Mouse (Mus musculus) heart, embryonic 11.5 days (tissue): Measurements from ENCODE around the gene Tars2. TPM values are rescaled to one million over a fixed set of nuclear protein-coding genes. Genes with fewer than 3 reads are reported as not detected.

Experiments
- ATAC-seq: fragments of 200-750 bp; cut with Nextera tagmentation; replicated peaks from 2 replicates; pipeline ENCODE4 v1.8.0; 2017; ENCODE audit warnings: moderate library complexity; ENCODE audit not compliant: insufficient number of reproducible peaks, low FRiP score, low TSS enrichment
- H3K27ac ChIP-seq: fragments of 300-500 bp; sonication (generic); 2 replicates; pipeline ENCODE4 v1.5.1; 2014; ENCODE audit warnings: mild to moderate bottlenecking, low read depth, low read length
- H3K27me3 ChIP-seq: fragments of 300-500 bp; sonication (generic); 2 replicates; pipeline ENCODE4 v1.6.1; 2014; ENCODE audit warnings: mild to moderate bottlenecking, low read length, mixed read lengths; ENCODE audit not compliant: control insufficient read depth, insufficient read depth
- H3K36me3 ChIP-seq: fragments of 300-500 bp; sonication (generic); 2 replicates; pipeline ENCODE4 v1.6.1; 2014; ENCODE audit warnings: mild to moderate bottlenecking, low read length, moderate library complexity, mixed read lengths; ENCODE audit not compliant: control insufficient read depth, insufficient read depth
- H3K4me1 ChIP-seq: fragments of 300-500 bp; sonication (generic); 2 replicates; pipeline ENCODE4 v1.6.1; 2014; ENCODE audit warnings: low read length; ENCODE audit not compliant: control insufficient read depth, insufficient read depth
- H3K4me2 ChIP-seq: fragments of 300-500 bp; sonication (generic); 2 replicates; pipeline ENCODE4 v1.6.1; 2014; ENCODE audit warnings: mild to moderate bottlenecking, moderate library complexity
- H3K4me3 ChIP-seq: fragments of 300-500 bp; sonication (generic); 2 replicates; pipeline ENCODE4 v1.5.1; 2014; ENCODE audit warnings: low read depth, low read length
- H3K9ac ChIP-seq: fragments of 300-500 bp; sonication (generic); 2 replicates; pipeline ENCODE4 v1.6.1; 2014; ENCODE audit warnings: mild to moderate bottlenecking, low read depth, low read length, moderate library complexity
- H3K9me3 ChIP-seq: fragments of 300-500 bp; sonication (generic); replicated peaks from 2 replicates; pipeline ENCODE4 v1.6.1; 2016; ENCODE audit warnings: low read length; ENCODE audit not compliant: control insufficient read depth
- WGBS: fragments of 180-500 bp; shearing (Covaris S2); extraction: QIAGEN DNeasy Blood & Tissue Kit; methylation state at CpG from one replicate; pipeline ENCODE4 v1.1.7; 2014; ENCODE audit not compliant: insufficient replicate concordance; 5-methylcytosine and 5-hydroxymethylcytosine counted together
- polyA plus RNA-seq: library from polyadenylated mRNA; unstranded; fragments of >200 nt; fragmentation: Nextera tagmentation; extraction: Ambion mirVana; gene quantifications from 2 replicates; pipeline ENCODE4 v1.2.1, GENCODE M21; 2014

The Tars2 gene
- polyA plus RNA-seq, 1 experiment from 2014 or later, result 42.2 TPM

GRCm38 (mm10) chr3:95732297-95732696 is 27.7 kb downstream of the Tars2 start:
- peaks cover 8% of the 10 kb centered on the region; the same call in 1 of the 2 replicates for H3K36me3 ChIP-seq
- no peak for ATAC-seq
- no peak overlapping the region for H3K9ac ChIP-seq
- no peak overlapping the region for H3K4me3 ChIP-seq
- H3K9me3 ChIP-seq, result no peaks in the 10 kb centered on the region
- peaks cover 22% of the 10 kb centered on the region for H3K4me1 ChIP-seq
- H3K27ac ChIP-seq, result peak overlapping the region; percentile 17; the same call in 1 of the 2 replicates
- no peak overlapping the region for H3K4me2 ChIP-seq
- no peaks in the 10 kb centered on the region for H3K27me3 ChIP-seq
- WGBS, result 88% methylated on average over 9 of the region's 9 CpGs

DNA sequence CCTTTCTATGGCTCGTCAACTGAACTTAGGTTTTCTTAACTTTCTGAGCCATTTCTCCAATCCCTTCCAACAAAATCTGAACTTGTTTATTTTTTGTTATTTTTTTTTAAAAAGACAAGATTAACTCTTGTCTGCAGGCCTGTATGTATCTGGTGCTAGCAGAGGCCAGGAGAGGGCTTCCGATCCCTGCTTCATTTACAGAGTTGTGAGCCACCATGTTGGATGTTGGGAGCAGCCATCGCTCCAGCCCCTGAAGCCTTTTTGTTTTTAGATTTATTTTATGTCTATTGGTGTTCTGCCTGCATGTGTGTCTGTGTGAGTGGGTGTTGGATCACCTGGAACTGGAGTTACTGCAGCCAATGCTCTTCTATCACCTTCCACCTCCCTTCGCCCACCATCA is 28.2 kb downstream of the Tars2 start:
- whole genome bisulfite sequencing, result 88% methylated on average over 4 of the region's 4 CpGs
- no peaks in the 10 kb centered on the region for H3K27me3 ChIP-seq
- no peak for ATAC-seq
- no peak overlapping the region for H3K27ac ChIP-seq
- H3K4me2 ChIP-seq, result no peak overlapping the region
- H3K9ac ChIP-seq, result no peak overlapping the region
- H3K36me3 ChIP-seq, result peaks cover 8% of the 10 kb centered on the region; the same call in 1 of the 2 replicates
- no peak overlapping the region for H3K4me3 ChIP-seq
- peaks cover 17% of the 10 kb centered on the region for H3K4me1 ChIP-seq
- no peaks in the 10 kb centered on the region for H3K9me3 ChIP-seq

DNA sequence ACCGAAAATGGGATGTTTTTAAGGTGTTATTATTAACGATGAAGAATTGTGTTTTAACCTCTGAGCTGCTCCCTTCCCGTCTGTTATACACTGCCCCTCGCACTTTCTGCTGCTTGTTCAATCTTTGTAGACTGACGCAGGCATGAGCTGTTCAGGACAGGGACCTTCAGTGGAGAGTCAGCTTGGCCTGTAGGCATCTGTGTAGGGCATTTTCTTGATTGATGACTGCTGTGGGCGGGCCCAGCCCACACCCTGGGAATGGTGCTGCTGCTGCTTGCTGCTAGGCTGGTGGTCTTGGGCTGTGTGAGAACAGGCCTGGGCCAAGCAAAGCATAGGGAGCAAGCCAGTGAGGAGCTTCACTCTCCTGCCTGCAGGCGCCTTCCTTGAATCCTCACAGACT is 29.6 kb downstream of the Tars2 start:
- Histone ChIP-seq H3K4me1 (peaks cover 18% of the 10 kb centered on the region), H3K36me3 (peaks cover 4% of the 10 kb centered on the region; the same call in 1 of the 2 replicates), H3K9me3 (no peaks in the 10 kb centered on the region), H3K4me3 (no peak overlapping the region), H3K27me3 (no peaks in the 10 kb centered on the region), H3K4me2 (no peak overlapping the region), H3K27ac (no peak overlapping the region), H3K9ac (no peak overlapping the region)
- no peak for ATAC-seq
- WGBS, result 77% methylated on average over 7 of the region's 7 CpGs

DNA sequence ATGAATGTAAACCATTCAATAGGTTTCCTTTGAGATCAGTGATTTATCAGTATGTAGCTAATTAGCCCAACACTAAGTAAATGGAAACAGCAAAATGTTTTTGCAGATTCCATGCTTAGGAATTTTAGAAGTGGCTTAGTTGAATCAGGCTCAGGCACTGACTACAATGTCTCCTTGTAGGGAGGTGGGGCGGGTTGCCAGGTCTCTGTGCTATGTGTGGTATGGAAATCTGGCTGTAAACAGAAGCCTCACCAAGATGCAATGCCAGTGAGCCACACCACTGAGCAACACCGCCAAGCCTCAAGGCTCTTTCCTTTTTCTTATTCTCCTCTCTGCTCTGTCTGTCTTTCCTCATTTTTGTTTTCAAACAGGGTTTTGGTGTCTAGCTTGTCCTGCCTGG is 31.1 kb downstream of the Tars2 start:
- no peak for ATAC-seq
- H3K4me1 ChIP-seq, result peaks cover 18% of the 10 kb centered on the region
- no peak overlapping the region for H3K9ac ChIP-seq
- H3K27ac ChIP-seq, result no peak overlapping the region
- WGBS, result 80% methylated on average over 2 of the region's 2 CpGs
- H3K9me3 ChIP-seq, result no peaks in the 10 kb centered on the region
- H3K4me3 ChIP-seq, result no peak overlapping the region
- H3K4me2 ChIP-seq, result no peak overlapping the region
- H3K36me3 ChIP-seq, result no peaks in the 10 kb centered on the region
- no peaks in the 10 kb centered on the region for H3K27me3 ChIP-seq

GRCm38 (mm10) chr3:95726696-95727358 is 33.2 kb downstream of the Tars2 start:
- no peak for ATAC-seq
- peaks cover 4% of the 10 kb centered on the region; the same call in 1 of the 2 replicates for H3K4me1 ChIP-seq
- no peaks in the 10 kb centered on the region for H3K9me3 ChIP-seq
- no peak overlapping the region for H3K27ac ChIP-seq
- no peaks in the 10 kb centered on the region for H3K36me3 ChIP-seq
- no peak overlapping the region for H3K4me2 ChIP-seq
- 35% methylated on average over 7 of the region's 7 CpGs for WGBS
- no peaks in the 10 kb centered on the region for H3K27me3 ChIP-seq
- H3K4me3 ChIP-seq, result no peak overlapping the region
- no peak overlapping the region for H3K9ac ChIP-seq

DNA sequence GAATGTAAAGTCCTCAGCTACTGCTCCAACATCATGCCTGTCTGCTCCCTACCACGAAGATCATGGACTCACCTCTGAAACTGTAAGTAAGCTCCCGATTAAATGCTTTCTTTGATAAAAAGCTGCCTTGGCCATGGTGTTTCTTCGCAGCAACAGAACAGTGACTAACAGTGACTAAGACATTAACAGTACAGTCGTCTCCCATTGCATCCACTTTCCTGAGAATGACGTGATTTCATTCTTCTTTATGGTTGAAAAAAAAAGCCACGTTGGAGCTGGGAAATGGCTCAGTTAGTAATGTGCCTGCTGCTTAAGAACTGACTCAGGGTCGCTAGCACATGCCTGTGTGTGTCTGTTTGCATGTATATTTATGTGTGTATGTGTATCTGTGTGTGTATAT is 34.1 kb downstream of the Tars2 start:
- Histone ChIP-seq H3K4me2 (no peak overlapping the region), H3K9ac (no peak overlapping the region), H3K4me3 (no peak overlapping the region), H3K27me3 (no peaks in the 10 kb centered on the region), H3K36me3 (no peaks in the 10 kb centered on the region), H3K9me3 (no peaks in the 10 kb centered on the region), H3K4me1 (peaks cover 4% of the 10 kb centered on the region; the same call in 1 of the 2 replicates), H3K27ac (no peak overlapping the region)
- 72% methylated on average over 7 of the region's 7 CpGs for WGBS
- no peak for ATAC-seq

DNA sequence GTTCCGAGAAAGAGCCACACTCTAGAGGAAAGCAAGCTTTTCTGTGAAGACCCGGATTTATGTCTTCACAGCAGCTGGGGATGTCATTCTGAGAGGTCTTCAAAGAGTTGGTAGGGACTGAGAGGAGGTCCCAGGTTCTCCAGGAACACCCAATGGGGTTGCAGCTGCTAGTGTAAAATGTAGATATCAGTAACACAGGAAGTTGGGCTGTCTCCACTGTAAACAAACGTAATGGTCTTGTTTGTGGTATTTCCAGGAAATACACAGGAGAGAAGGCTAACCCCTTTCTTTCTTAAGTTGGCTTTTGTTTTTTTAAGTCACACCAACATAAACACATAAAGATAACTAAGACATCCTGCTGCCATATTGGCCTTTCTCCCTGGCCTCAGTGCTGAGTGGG is 37.6 kb downstream of the Tars2 start:
- Histone ChIP-seq H3K9ac (no peak overlapping the region), H3K4me3 (no peak overlapping the region), H3K9me3 (no peaks in the 10 kb centered on the region), H3K36me3 (no peaks in the 10 kb centered on the region), H3K4me2 (no peak overlapping the region), H3K27ac (no peak overlapping the region), H3K27me3 (no peaks in the 10 kb centered on the region), H3K4me1 (peaks cover 4% of the 10 kb centered on the region; the same call in 1 of the 2 replicates)
- WGBS, result 61% methylated on average over 3 of the region's 3 CpGs
- no peak for ATAC-seq

- Histone ChIP-seq H3K36me3 (no peaks in the 10 kb centered on the region), H3K27me3 (no peaks in the 10 kb centered on the region), H3K27ac (no peak overlapping the region), H3K4me2 (no peak overlapping the region), H3K9ac (no peak overlapping the region), H3K4me1 (no peaks in the 10 kb centered on the region), H3K9me3 (no peaks in the 10 kb centered on the region), H3K4me3 (no peak overlapping the region)
- 63% methylated on average over 2 of the region's 2 CpGs for WGBS
- no peak for ATAC-seq
These were observed 41.9 kb downstream of the Tars2 start for GRCm38 (mm10) chr3:95718153-95718552.

- no peak for ATAC-seq
- no peak overlapping the region for H3K4me3 ChIP-seq
- H3K27ac ChIP-seq, result no peak overlapping the region
- no peaks in the 10 kb centered on the region for H3K27me3 ChIP-seq
- H3K4me1 ChIP-seq, result no peaks in the 10 kb centered on the region
- no peak overlapping the region for H3K4me2 ChIP-seq
- no peaks in the 10 kb centered on the region for H3K36me3 ChIP-seq
- H3K9me3 ChIP-seq, result no peaks in the 10 kb centered on the region; the same call in 1 of the 2 replicates
- WGBS, result 70% methylated on average over 1 of the region's 1 CpGs
- no peak overlapping the region for H3K9ac ChIP-seq
These were observed 43.9 kb downstream of the Tars2 start for GRCm38 (mm10) chr3:95716075-95716474.
